Mouse (Mus musculus) midbrain, embryonic 11.5 days (tissue): ENCODE results near the gene Tex10. TPM values are rescaled to one million over a fixed set of nuclear protein-coding genes. Genes with fewer than 3 reads are reported as not detected.

Experiments used
- ATAC-seq: fragments of 200-750 bp; cut with Nextera tagmentation; 2 replicates; pipeline ENCODE4 v1.8.0; 2017; ENCODE audit warnings: moderate TSS enrichment, moderate library complexity; ENCODE audit not compliant: low FRiP score
- DNase-seq: peaks from one replicate; pipeline ENCODE4 v3.0.0; 2015; ENCODE audit warnings: low spot score; ENCODE audit errors: missing footprints
- H3K27ac ChIP-seq: fragments of 300-500 bp; sonication (generic); 2 replicates; pipeline ENCODE4 v1.5.1; 2014; ENCODE audit warnings: low read depth, low read length
- H3K27me3 ChIP-seq: fragments of 300-500 bp; sonication (generic); 2 replicates; pipeline ENCODE4 v1.6.1; 2014; ENCODE audit warnings: mild to moderate bottlenecking, low read length, moderate library complexity, mixed read lengths; ENCODE audit not compliant: control insufficient read depth, insufficient read depth
- H3K36me3 ChIP-seq: fragments of 300-500 bp; sonication (generic); 2 replicates; pipeline ENCODE4 v1.6.1; 2014; ENCODE audit warnings: mild to moderate bottlenecking, low read length, moderate library complexity, mixed read lengths; ENCODE audit not compliant: control insufficient read depth, insufficient read depth
- H3K4me1 ChIP-seq: fragments of 300-500 bp; sonication (generic); 2 replicates; pipeline ENCODE4 v1.6.1; 2014; ENCODE audit warnings: low read length; ENCODE audit not compliant: control insufficient read depth, insufficient read depth
- H3K4me2 ChIP-seq: fragments of 300-500 bp; sonication (generic); 2 replicates; pipeline ENCODE4 v1.6.1; 2014; ENCODE audit warnings: mild to moderate bottlenecking, moderate library complexity
- H3K4me3 ChIP-seq: fragments of 300-500 bp; sonication (generic); 2 replicates; pipeline ENCODE4 v1.5.1; 2014; ENCODE audit warnings: low read depth, low read length
- H3K9ac ChIP-seq: fragments of 300-500 bp; sonication (generic); 2 replicates; pipeline ENCODE4 v1.6.1; 2014; ENCODE audit warnings: low read length
- H3K9me3 ChIP-seq: fragments of 300-500 bp; sonication (generic); 2 replicates; pipeline ENCODE4 v1.6.1; 2016; ENCODE audit warnings: low read length; ENCODE audit not compliant: control insufficient read depth
- WGBS: fragments of 180-500 bp; shearing (Covaris S2); extraction: QIAGEN DNeasy Blood & Tissue Kit; methylation state at CpG from one replicate; pipeline ENCODE4 v1.1.7; 2014; 5-methylcytosine and 5-hydroxymethylcytosine counted together
- polyA plus RNA-seq: library from polyadenylated mRNA; unstranded; fragments of >200 nt; fragmentation: Nextera tagmentation; extraction: Ambion mirVana; gene quantifications from 2 replicates; pipeline ENCODE4 v1.2.1, GENCODE M21; 2014

Gene Tex10
- polyA plus RNA-seq, 1 experiment from 2014 or later: 73.5 TPM

- no peaks in the 10 kb centered on the region for H3K27me3 ChIP-seq
- ATAC-seq: no peak
- H3K4me2 ChIP-seq: no peak overlapping the region
- peaks cover 11% of the 10 kb centered on the region for H3K36me3 ChIP-seq
- H3K4me1 ChIP-seq: no peaks in the 10 kb centered on the region
- H3K9ac ChIP-seq: no peak overlapping the region
- WGBS: 94% methylated on average over 1 of the region's 1 CpGs
- H3K4me3 ChIP-seq: no peak overlapping the region
- no peak overlapping the region for H3K27ac ChIP-seq
- H3K9me3 ChIP-seq: no peaks in the 10 kb centered on the region
- DNase-seq: peak; percentile 57
Observed at GRCm38 (mm10) chr4:48461060-48461459, 12.2 kb downstream of the Tex10 start.

- Histone ChIP-seq H3K27me3 (no peaks in the 10 kb centered on the region), H3K9ac (no peak overlapping the region), H3K4me2 (no peak overlapping the region), H3K9me3 (no peaks in the 10 kb centered on the region), H3K27ac (no peak overlapping the region), H3K4me3 (no peak overlapping the region), H3K4me1 (no peaks in the 10 kb centered on the region), H3K36me3 (peaks cover 19% of the 10 kb centered on the region)
- WGBS: 95% methylated on average over 6 of the region's 6 CpGs
- DNase-seq: no peak
- no peak for ATAC-seq
Observed at GRCm38 (mm10) chr4:48458436-48458835, 14.8 kb downstream of the Tex10 start.

- Histone ChIP-seq H3K27ac (no peak overlapping the region), H3K4me1 (no peaks in the 10 kb centered on the region), H3K27me3 (no peaks in the 10 kb centered on the region), H3K9me3 (no peaks in the 10 kb centered on the region), H3K4me3 (no peak overlapping the region), H3K36me3 (peaks cover 14% of the 10 kb centered on the region), H3K9ac (no peak overlapping the region), H3K4me2 (no peak overlapping the region)
- ATAC-seq (no peak), DNase-seq (peak; percentile 80)
- whole genome bisulfite sequencing: 97% methylated on average over 2 of the region's 2 CpGs
Observed at GRCm38 (mm10) chr4:48454106-48454773, 19.0 kb downstream of the Tex10 start.

- ATAC-seq: no peak
- Histone ChIP-seq H3K9me3 (no peaks in the 10 kb centered on the region), H3K4me3 (no peak overlapping the region), H3K36me3 (peaks cover 8% of the 10 kb centered on the region; the same call in 1 of the 2 replicates), H3K27me3 (no peaks in the 10 kb centered on the region), H3K9ac (no peak overlapping the region), H3K27ac (no peak overlapping the region), H3K4me2 (no peak overlapping the region), H3K4me1 (no peaks in the 10 kb centered on the region)
- 94% methylated on average over 2 of the region's 2 CpGs for WGBS
- DNase-seq: no peak
Observed at GRCm38 (mm10) chr4:48428054-48428453, 45.2 kb downstream of the Tex10 start.

GRCm38 (mm10) chr4:48427413-48427812 lies 45.8 kb downstream of the Tex10 start:
- ATAC-seq (no peak), DNase-seq (peak; percentile 28)
- 86% methylated on average over 3 of the region's 3 CpGs for WGBS
- no peak overlapping the region for H3K4me2 ChIP-seq
- H3K27ac ChIP-seq: no peak overlapping the region
- H3K9me3 ChIP-seq: no peaks in the 10 kb centered on the region
- H3K4me3 ChIP-seq: no peak overlapping the region
- peaks cover 5% of the 10 kb centered on the region; the same call in 1 of the 2 replicates for H3K36me3 ChIP-seq
- H3K4me1 ChIP-seq: no peaks in the 10 kb centered on the region
- no peaks in the 10 kb centered on the region for H3K27me3 ChIP-seq
- H3K9ac ChIP-seq: no peak overlapping the region

GRCm38 (mm10) chr4:48423738-48424137 lies 49.5 kb downstream of the Tex10 start:
- ATAC-seq: no peak
- no peak overlapping the region for H3K4me2 ChIP-seq
- no peak overlapping the region for H3K9ac ChIP-seq
- no peak overlapping the region for H3K27ac ChIP-seq
- 56% methylated on average over 2 of the region's 2 CpGs for WGBS
- H3K4me1 ChIP-seq: no peaks in the 10 kb centered on the region
- H3K9me3 ChIP-seq: no peaks in the 10 kb centered on the region
- no peak for DNase-seq
- H3K36me3 ChIP-seq: no peaks in the 10 kb centered on the region
- no peak overlapping the region for H3K4me3 ChIP-seq
- H3K27me3 ChIP-seq: no peaks in the 10 kb centered on the region

- H3K4me2 ChIP-seq: no peak overlapping the region
- ATAC-seq (no peak), DNase-seq (peak; percentile 78)
- H3K27me3 ChIP-seq: no peaks in the 10 kb centered on the region
- no peak overlapping the region for H3K9ac ChIP-seq
- no peak overlapping the region for H3K27ac ChIP-seq
- no peaks in the 10 kb centered on the region for H3K4me1 ChIP-seq
- H3K4me3 ChIP-seq: no peak overlapping the region
- no peaks in the 10 kb centered on the region for H3K9me3 ChIP-seq
- WGBS: 93% methylated on average over 1 of the region's 1 CpGs
- no peaks in the 10 kb centered on the region for H3K36me3 ChIP-seq
Observed at GRCm38 (mm10) chr4:48422633-48423032, 50.6 kb downstream of the Tex10 start.

GRCm38 (mm10) chr4:48418831-48419468 lies 54.3 kb downstream of the Tex10 start:
- H3K27ac ChIP-seq: no peak overlapping the region
- H3K4me1 ChIP-seq: no peaks in the 10 kb centered on the region
- H3K36me3 ChIP-seq: no peaks in the 10 kb centered on the region
- no peak overlapping the region for H3K9ac ChIP-seq
- WGBS: 93% methylated on average over 8 of the region's 8 CpGs
- H3K27me3 ChIP-seq: no peaks in the 10 kb centered on the region
- H3K4me3 ChIP-seq: no peak overlapping the region
- no peak overlapping the region for H3K4me2 ChIP-seq
- no peaks in the 10 kb centered on the region for H3K9me3 ChIP-seq
- no peak for ATAC-seq
- no peak for DNase-seq

GRCm38 (mm10) chr4:48415838-48416335 lies 57.4 kb downstream of the Tex10 start:
- Histone ChIP-seq H3K4me3 (no peak overlapping the region), H3K9ac (no peak overlapping the region), H3K4me2 (no peak overlapping the region), H3K36me3 (no peaks in the 10 kb centered on the region), H3K4me1 (no peaks in the 10 kb centered on the region), H3K9me3 (no peaks in the 10 kb centered on the region), H3K27ac (no peak overlapping the region), H3K27me3 (no peaks in the 10 kb centered on the region)
- ATAC-seq: no peak
- DNase-seq: no peak
- WGBS: 84% methylated on average over 10 of the region's 10 CpGs
